Mouse (Mus musculus) heart, embryonic 16.5 days (tissue): ENCODE data around the gene Slc22a4. TPM values are rescaled to one million over a fixed set of nuclear protein-coding genes. Genes with fewer than 3 reads are reported as not detected.

Experiments used
- ATAC-seq: fragments of 200-750 bp; cut with Nextera tagmentation; replicated peaks from 2 replicates; pipeline ENCODE4 v1.8.0; 2017; ENCODE audit warnings: moderate number of reproducible peaks; ENCODE audit not compliant: insufficient read depth, low FRiP score; ENCODE audit errors: extremely low read depth
- H3K27ac ChIP-seq: fragments of 300-500 bp; sonication (generic); 2 replicates; pipeline ENCODE4 v1.5.1; 2014; ENCODE audit warnings: mild to moderate bottlenecking, low read length, control low read depth, moderate library complexity
- H3K27me3 ChIP-seq: fragments of 300-500 bp; sonication (generic); 2 replicates; pipeline ENCODE4 v1.6.1; 2014; ENCODE audit warnings: low read length, mixed read lengths; ENCODE audit not compliant: control insufficient read depth, insufficient read depth
- H3K36me3 ChIP-seq: fragments of 300-500 bp; sonication (generic); 2 replicates; pipeline ENCODE4 v1.6.1; 2014; ENCODE audit not compliant: control insufficient read depth, insufficient read depth
- H3K4me1 ChIP-seq: fragments of 300-500 bp; sonication (generic); 2 replicates; pipeline ENCODE4 v1.6.1; 2014; ENCODE audit warnings: low read length, mixed read lengths; ENCODE audit not compliant: control insufficient read depth, insufficient read depth
- H3K4me2 ChIP-seq: fragments of 300-500 bp; sonication (generic); 2 replicates; pipeline ENCODE4 v1.6.1; 2014; ENCODE audit warnings: low read depth, mild to moderate bottlenecking, control low read depth, low read length
- H3K4me3 ChIP-seq: fragments of 300-500 bp; sonication (generic); 2 replicates; pipeline ENCODE4 v1.5.1; 2014; ENCODE audit warnings: mild to moderate bottlenecking, control low read depth, low read length
- H3K9ac ChIP-seq: fragments of 300-500 bp; sonication (generic); 2 replicates; pipeline ENCODE4 v1.6.1; 2014; ENCODE audit warnings: low read length, control low read depth
- H3K9me3 ChIP-seq: fragments of 300-500 bp; sonication (generic); replicated peaks from 2 replicates; pipeline ENCODE4 v1.6.1; 2016; ENCODE audit warnings: low read length; ENCODE audit not compliant: control insufficient read depth
- WGBS: fragments of 180-500 bp; shearing (Covaris S2); extraction: QIAGEN DNeasy Blood & Tissue Kit; methylation state at CpG from one replicate; pipeline ENCODE4 v1.1.7; 2014; 5-methylcytosine and 5-hydroxymethylcytosine counted together
- polyA plus RNA-seq: library from polyadenylated mRNA; unstranded; fragments of >200 nt; fragmentation: Nextera tagmentation; extraction: Ambion mirVana; gene quantifications from 2 replicates; pipeline ENCODE4 v1.2.1, GENCODE M21; 2015

Gene Slc22a4
- 1.1 and 1.2 TPM in 2 replicates for polyA plus RNA-seq

GRCm38 (mm10) chr11:54028044-54028951 lies at the start of gene Slc22a4:
Gene Slc22a4 (minus strand): TSS chr11:54028090.
- peak; percentile 89 for ATAC-seq
- H3K9ac ChIP-seq, result peak within 1 kb of the TSS; percentile 72
- H3K27me3 ChIP-seq, result peaks cover 17% of the 10 kb centered on the region
- no peaks in the 10 kb centered on the region for H3K9me3 ChIP-seq
- H3K4me2 ChIP-seq, result peak within 1 kb of the TSS; percentile 80
- H3K27ac ChIP-seq, result peak within 1 kb of the TSS; percentile 32; the same call in 1 of the 2 replicates
- WGBS, result 3% methylated on average over 61 of the region's 61 CpGs
- H3K4me3 ChIP-seq, result peak within 1 kb of the TSS; percentile 56
- H3K4me1 ChIP-seq, result peaks cover 14% of the 10 kb centered on the region
- H3K36me3 ChIP-seq, result no peaks in the 10 kb centered on the region

GRCm38 (mm10) chr11:54076101-54076500 lies 48.2 kb upstream of the Slc22a4 start:
- Histone ChIP-seq H3K9me3 (no peaks in the 10 kb centered on the region), H3K4me3 (no peak overlapping the region), H3K27me3 (0 out of 2 replicates have a peak, but pooled peaks cover 3% of the 10 kb centered on the region), H3K27ac (no peak overlapping the region), H3K36me3 (no peaks in the 10 kb centered on the region), H3K4me2 (no peak overlapping the region), H3K9ac (no peak overlapping the region), H3K4me1 (peaks cover 22% of the 10 kb centered on the region)
- ATAC-seq, result no peak
- WGBS, result 100% methylated on average over 1 of the region's 1 CpGs

GRCm38 (mm10) chr11:54075353-54075752 lies 47.5 kb upstream of the Slc22a4 start:
- 81% methylated on average over 6 of the region's 6 CpGs for WGBS
- H3K27ac ChIP-seq, result no peak overlapping the region
- H3K36me3 ChIP-seq, result no peaks in the 10 kb centered on the region
- H3K9ac ChIP-seq, result no peak overlapping the region
- H3K27me3 ChIP-seq, result peaks cover 9% of the 10 kb centered on the region
- no peaks in the 10 kb centered on the region for H3K9me3 ChIP-seq
- H3K4me2 ChIP-seq, result no peak overlapping the region
- H3K4me1 ChIP-seq, result peaks cover 22% of the 10 kb centered on the region
- no peak overlapping the region for H3K4me3 ChIP-seq
- no peak for ATAC-seq

- H3K9ac ChIP-seq, result no peak overlapping the region
- no peaks in the 10 kb centered on the region for H3K36me3 ChIP-seq
- WGBS, result 45% methylated on average over 4 of the region's 4 CpGs
- H3K4me2 ChIP-seq, result peak overlapping the region; percentile 7; the same call in 1 of the 2 replicates
- ATAC-seq, result no peak
- H3K4me3 ChIP-seq, result no peak overlapping the region
- H3K27me3 ChIP-seq, result peaks cover 18% of the 10 kb centered on the region
- H3K9me3 ChIP-seq, result no peaks in the 10 kb centered on the region
- H3K4me1 ChIP-seq, result peaks cover 25% of the 10 kb centered on the region
- no peak overlapping the region for H3K27ac ChIP-seq
Measured at GRCm38 (mm10) chr11:54073291-54073690, 45.4 kb upstream of the Slc22a4 start.

- peaks cover 24% of the 10 kb centered on the region for H3K27me3 ChIP-seq
- no peak for ATAC-seq
Measured at GRCm38 (mm10) chr11:54071726-54072445, 44.0 kb upstream of the Slc22a4 start.

GRCm38 (mm10) chr11:54068520-54069371 lies 40.9 kb upstream of the Slc22a4 start, which contains the start of gene Pdlim4:
Gene Pdlim4 (minus strand): TSS chr11:54069014.
- Histone ChIP-seq H3K9me3 (no peaks in the 10 kb centered on the region), H3K4me2 (peak within 1 kb of the TSS; percentile 93), H3K4me1 (peaks cover 45% of the 10 kb centered on the region), H3K36me3 (no peaks in the 10 kb centered on the region), H3K4me3 (peak within 1 kb of the TSS; percentile 59), H3K27me3 (peaks cover 21% of the 10 kb centered on the region), H3K27ac (peak within 1 kb of the TSS; percentile 4; the same call in 1 of the 2 replicates), H3K9ac (peak within 1 kb of the TSS; percentile 76)
- 0 out of 2 replicates have a peak, but pooled peaks have one; percentile 43 for ATAC-seq
- WGBS, result 3% methylated on average over 61 of the region's 61 CpGs

More at GRCm38 (mm10) chr11:54071726-54072445, 44.0 kb upstream of the Slc22a4 start:
- H3K9ac ChIP-seq, result no peak overlapping the region
- H3K9me3 ChIP-seq, result no peaks in the 10 kb centered on the region
- no peak overlapping the region for H3K27ac ChIP-seq
- no peaks in the 10 kb centered on the region for H3K36me3 ChIP-seq
- H3K4me2 ChIP-seq, result no peak overlapping the region
- 81% methylated on average over 5 of the region's 5 CpGs for WGBS
- H3K4me3 ChIP-seq, result no peak overlapping the region
- H3K4me1 ChIP-seq, result peaks cover 35% of the 10 kb centered on the region

GRCm38 (mm10) chr11:54067996-54068519 lies 40.2 kb upstream of the Slc22a4 start:
- H3K4me3 ChIP-seq, result peak overlapping the region; percentile 59
- H3K4me1 ChIP-seq, result peaks cover 40% of the 10 kb centered on the region
- H3K36me3 ChIP-seq, result no peaks in the 10 kb centered on the region
- peak overlapping the region; percentile 93 for H3K4me2 ChIP-seq
- H3K27ac ChIP-seq, result no peak overlapping the region
- no peak for ATAC-seq
- peak overlapping the region; percentile 76; the same call in 1 of the 2 replicates for H3K9ac ChIP-seq
- peaks cover 21% of the 10 kb centered on the region for H3K27me3 ChIP-seq
- H3K9me3 ChIP-seq, result no peaks in the 10 kb centered on the region
- 40% methylated on average over 4 of the region's 4 CpGs for WGBS

GRCm38 (mm10) chr11:54067318-54067995 lies 39.6 kb upstream of the Slc22a4 start:
- Histone ChIP-seq H3K9me3 (no peaks in the 10 kb centered on the region), H3K27me3 (peaks cover 21% of the 10 kb centered on the region), H3K4me3 (peak overlapping the region; percentile 59), H3K27ac (no peak overlapping the region), H3K9ac (peak overlapping the region; percentile 76; the same call in 1 of the 2 replicates), H3K36me3 (no peaks in the 10 kb centered on the region), H3K4me2 (peak overlapping the region; percentile 93), H3K4me1 (peaks cover 38% of the 10 kb centered on the region)
- WGBS, result 39% methylated on average over 12 of the region's 12 CpGs
- no peak for ATAC-seq
